Mouse (Mus musculus): ENCODE results near the gene B430218F22Rik. TPM values are rescaled to one million over a fixed set of nuclear protein-coding genes. Genes with fewer than 3 reads are reported as not detected.

B430218F22Rik gene
- total and polyA plus RNA-seq, 3 experiments, result 2.1 to 11.2 TPM; not detected in 1

- H3K27ac ChIP-seq (ENCODE audit: control insufficient read depth, low read depth, low read length), result no peak overlapping the region
- no peaks in the 10 kb centered on the region for H3K4me1 ChIP-seq (ENCODE audit: control insufficient read depth in 1 of 2, insufficient read depth in 2 of 2, low read length in 2 of 2)
- TF ChIP-seq POLR2AphosphoS2 (IDR thresholded peaks at IDR 0.05; ENCODE audit: low read length), result no peak
- TF ChIP-seq EP300 (IDR thresholded peaks at IDR 0.05; ENCODE audit: low read depth in 1 of 2, low read length in 2 of 2), result no peak
- no peak for TF ChIP-seq ZNF384 (IDR thresholded peaks at IDR 0.05; ENCODE audit: low read depth, low read length)
- TF ChIP-seq MYC (IDR thresholded peaks at IDR 0.05; ENCODE audit: low read depth, low read length), result no peak
- no peak for TF ChIP-seq JUND (IDR thresholded peaks at IDR 0.05; ENCODE audit: low read depth, low read length)
- TF ChIP-seq RCOR1 (IDR thresholded peaks at IDR 0.05; ENCODE audit: low read depth, low read length), result no peak
- no peak for TF ChIP-seq CHD2 (IDR thresholded peaks at IDR 0.05; ENCODE audit: low read length)
- TF ChIP-seq ETS1 (IDR thresholded peaks at IDR 0.05; ENCODE audit: low read depth, low read length), result no peak
- TF ChIP-seq TAL1 (IDR thresholded peaks at IDR 0.05; ENCODE audit: low read length), result no peak
- no peak for TF ChIP-seq HCFC1 (IDR thresholded peaks at IDR 0.05; ENCODE audit: low read depth, low read length)
- TF ChIP-seq CTCF (IDR thresholded peaks at IDR 0.05 in 2 of 3, conservative IDR thresholded peaks at IDR 0.05 in 1 of 3; ENCODE audit: control insufficient read depth in 1 of 3, insufficient read depth in 1 of 3, low read depth in 2 of 3, low read length in 3 of 3, poor library complexity in 1 of 3, severe bottlenecking in 1 of 3), result no peak
- no peak for TF ChIP-seq USF1 (IDR thresholded peaks at IDR 0.05; ENCODE audit: low read depth, low read length)
- no peak for TF ChIP-seq RAD21 (IDR thresholded peaks at IDR 0.05; ENCODE audit: low read depth, low read length)
- TF ChIP-seq MAFK (IDR thresholded peaks at IDR 0.05; ENCODE audit: borderline replicate concordance, low read depth, low read length), result no peak
- no peaks in the 10 kb centered on the region for H3K36me3 ChIP-seq (ENCODE audit: control insufficient read depth in 1 of 2, insufficient read depth in 2 of 2, low read length in 2 of 2)
- H3K9ac ChIP-seq (ENCODE audit: control insufficient read depth, low read depth, low read length, poor library complexity, severe bottlenecking), result no peak overlapping the region
- DNase-seq (ENCODE audit: low read depth, low spot score), result no peak
- H3K9me3 ChIP-seq (replicated peaks; ENCODE audit: insufficient read depth, low read length), result no peaks in the 10 kb centered on the region
- no peaks in the 10 kb centered on the region for H3K79me2 ChIP-seq (ENCODE audit: control insufficient read depth, insufficient read depth, low read length, poor library complexity)
- no peaks in the 10 kb centered on the region for H3K27me3 ChIP-seq (ENCODE audit: control insufficient read depth in 1 of 2, insufficient read depth in 2 of 2, low read length in 2 of 2)
- H3K4me3 ChIP-seq (ENCODE audit: control insufficient read depth in 1 of 2, insufficient read depth in 1 of 2, low read depth in 2 of 2, low read length in 2 of 2), result no peak overlapping the region
These were observed 23.1 kb upstream of the B430218F22Rik start for GRCm38 (mm10) chr13:118363342-118363741.

GRCm38 (mm10) chr13:118365774-118366173 is 20.7 kb upstream of the B430218F22Rik start:
- Histone ChIP-seq H3K9ac (ENCODE audit: control insufficient read depth, low read depth, low read length, poor library complexity, severe bottlenecking) (no peak overlapping the region), H3K79me2 (ENCODE audit: control insufficient read depth, insufficient read depth, low read length, poor library complexity) (no peaks in the 10 kb centered on the region), H3K9me3 (replicated peaks; ENCODE audit: insufficient read depth, low read length) (no peaks in the 10 kb centered on the region), H3K4me1 (ENCODE audit: control insufficient read depth in 1 of 2, insufficient read depth in 2 of 2, low read length in 2 of 2) (no peaks in the 10 kb centered on the region), H3K4me3 (ENCODE audit: control insufficient read depth in 1 of 2, insufficient read depth in 1 of 2, low read depth in 2 of 2, low read length in 2 of 2) (no peak overlapping the region), H3K27ac (ENCODE audit: control insufficient read depth, low read depth, low read length) (no peak overlapping the region), H3K36me3 (ENCODE audit: control insufficient read depth in 1 of 2, insufficient read depth in 2 of 2, low read length in 2 of 2) (no peaks in the 10 kb centered on the region), H3K27me3 (ENCODE audit: control insufficient read depth in 1 of 2, insufficient read depth in 2 of 2, low read length in 2 of 2) (no peaks in the 10 kb centered on the region)
- TF ChIP-seq BHLHE40 (IDR thresholded peaks at IDR 0.05; ENCODE audit: borderline replicate concordance, low read depth, low read length) (no peak), E2F4 (IDR thresholded peaks at IDR 0.05; ENCODE audit: borderline replicate concordance, low read depth, low read length) (no peak), ZKSCAN1 (IDR thresholded peaks at IDR 0.05; ENCODE audit: low read depth, low read length) (no peak), NRF1 (IDR thresholded peaks at IDR 0.05; ENCODE audit: insufficient read depth, low read depth, low read length, poor library complexity, severe bottlenecking) (no peak), ZNF384 (IDR thresholded peaks at IDR 0.05; ENCODE audit: low read depth, low read length) (no peak), USF1 (IDR thresholded peaks at IDR 0.05; ENCODE audit: low read depth, low read length) (no peak), CHD1 (IDR thresholded peaks at IDR 0.05; ENCODE audit: low read depth, low read length) (no peak), MYC (IDR thresholded peaks at IDR 0.05; ENCODE audit: low read depth, low read length) (no peak), RCOR1 (IDR thresholded peaks at IDR 0.05; ENCODE audit: low read depth, low read length) (no peak), GABPA (IDR thresholded peaks at IDR 0.05; ENCODE audit: low read depth, low read length) (no peak), UBTF (IDR thresholded peaks at IDR 0.05; ENCODE audit: borderline replicate concordance, insufficient read depth, low read depth, low read length) (no peak), HCFC1 (IDR thresholded peaks at IDR 0.05; ENCODE audit: low read depth, low read length) (no peak), TBP (IDR thresholded peaks at IDR 0.05; ENCODE audit: low read depth, low read length) (no peak), TAL1 (IDR thresholded peaks at IDR 0.05; ENCODE audit: low read length) (no peak), KAT2A (conservative IDR thresholded peaks at IDR 0.05; ENCODE audit: low read depth, low read length) (no peak), TCF12 (IDR thresholded peaks at IDR 0.05; ENCODE audit: low read depth, low read length) (no peak), ELF1 (IDR thresholded peaks at IDR 0.05; ENCODE audit: low read depth, low read length) (no peak)
- DNase-seq (ENCODE audit: low read depth, low spot score), result no peak
